Mouse (Mus musculus): ENCODE results near the gene Ighmbp2. TPM values are rescaled to one million over a fixed set of nuclear protein-coding genes. Genes with fewer than 3 reads are reported as not detected.
"Not testable (repeated sequence)": the region's sequence is repeated elsewhere in the genome, so short reads cannot be mapped to it uniquely, and the experiment has no call there.

Gene Ighmbp2
- polyA plus RNA-seq, 1 experiment from 2014 or later, result 1.8 TPM

- WGBS (ENCODE audit: insufficient replicate concordance), result 82% methylated on average over 8 of the region's 8 CpGs
- no peak overlapping the region for H3K9ac ChIP-seq (replicated peaks)
- no peaks in the 10 kb centered on the region for H3K27me3 ChIP-seq (ENCODE audit: insufficient read depth, low read length)
- TF ChIP-seq CTCF (IDR thresholded peaks at IDR 0.05; ENCODE audit: low read depth) (no peak), EP300 (IDR thresholded peaks at IDR 0.05; ENCODE audit: low read depth) (no peak)
- ATAC-seq, result no peak
- no peak overlapping the region for H3K4me3 ChIP-seq (ENCODE audit: low read depth, low read length)
- no peak overlapping the region for H3K27ac ChIP-seq (ENCODE audit: low read depth)
- no peaks in the 10 kb centered on the region for H3K4me1 ChIP-seq (ENCODE audit: insufficient read depth)
- H3K4me2 ChIP-seq (ENCODE audit: low read depth, low read length), result no peak overlapping the region
- H3K9me3 ChIP-seq (ENCODE audit: low read length), result no peaks in the 10 kb centered on the region
- peak; percentile 9 for DNase-seq
- H3K36me3 ChIP-seq (replicated peaks; ENCODE audit: insufficient read depth, low read length), result peaks cover 21% of the 10 kb centered on the region
Measured at GRCm38 (mm10) chr19:3260016-3260415, 22.8 kb downstream of the Ighmbp2 start.

GRCm38 (mm10) chr19:3225261-3225660 lies 57.6 kb downstream of the Ighmbp2 start:
- not testable (repeated sequence) for H3K36me3 ChIP-seq (replicated peaks; ENCODE audit: insufficient read depth, low read length); H3K4me2 ChIP-seq (ENCODE audit: low read depth, low read length); DNase-seq; H3K27me3 ChIP-seq (ENCODE audit: insufficient read depth, low read length); H3K9ac ChIP-seq (replicated peaks); H3K4me3 ChIP-seq (ENCODE audit: low read depth, low read length); H3K4me1 ChIP-seq (ENCODE audit: insufficient read depth); H3K9me3 ChIP-seq (ENCODE audit: low read length)
- 57% methylated on average over 3 of the region's 6 CpGs for WGBS (ENCODE audit: insufficient replicate concordance)
- peak; percentile 77 for ATAC-seq
- peak overlapping the region; percentile 76 for H3K27ac ChIP-seq (ENCODE audit: low read depth)

GRCm38 (mm10) chr19:3214937-3215336 lies 67.9 kb downstream of the Ighmbp2 start:
- WGBS (ENCODE audit: insufficient replicate concordance), result 41% methylated on average over 1 of the region's 1 CpGs
- H3K9me3 ChIP-seq (ENCODE audit: low read length); H3K4me3 ChIP-seq (ENCODE audit: low read depth, low read length); H3K27ac ChIP-seq (ENCODE audit: low read depth); H3K4me1 ChIP-seq (ENCODE audit: insufficient read depth); H3K4me2 ChIP-seq (ENCODE audit: low read depth, low read length); H3K27me3 ChIP-seq (ENCODE audit: insufficient read depth, low read length); H3K9ac ChIP-seq (replicated peaks); ATAC-seq; H3K36me3 ChIP-seq (replicated peaks; ENCODE audit: insufficient read depth, low read length); DNase-seq: not testable (repeated sequence)

Small RNAs within 50 kb of the gene (microRNA-seq; reads per million reads assigned to microRNA genes)
- gene Mir6984, result not detected

Other genes starting within 250 kb of the Ighmbp2 start
- 43.9 and 45.5 TPM in 2 replicates for gene Mrpl21, start 116 bp downstream of the Ighmbp2 start, polyA plus RNA-seq (2015; fragmentation: Nextera tagmentation; extraction: Ambion mirVana)
- gene Cpt1a, start 39.3 kb upstream of the Ighmbp2 start, polyA plus RNA-seq (2015; fragmentation: Nextera tagmentation; extraction: Ambion mirVana), result 139 and 140 TPM in 2 replicates
- 0.80 and 0.91 TPM in 2 replicates for gene Tesmin, start 105.8 kb upstream of the Ighmbp2 start, polyA plus RNA-seq (2015; fragmentation: Nextera tagmentation; extraction: Ambion mirVana)
- 0.14 TPM in 1 of 2 replicates, not detected in the other for gene Gal, start 131.5 kb upstream of the Ighmbp2 start, polyA plus RNA-seq (2015; fragmentation: Nextera tagmentation; extraction: Ambion mirVana)